Mouse (Mus musculus) cerebellum, adult 2 months (tissue): ENCODE measurements around the gene Gab3. TPM values are rescaled to one million over a fixed set of nuclear protein-coding genes. Genes with fewer than 3 reads are reported as not detected.
A peak's percentile ranks its signal among the peaks of the same experiment; 100 is the strongest.

ENCODE experiments used
- DNase-seq, 2 experiments: peaks; one replicate each; pipeline ENCODE4 v3.0.0; 2021
- H3K27ac ChIP-seq: fragments of 200-500 bp; 2 replicates; pipeline ENCODE4 v1.5.1; 2012; ENCODE audit warnings: low read length, control low read depth, inconsistent platforms; ENCODE audit not compliant: insufficient read depth
- H3K27me3 ChIP-seq: fragments of 200-500 bp; 2 replicates; pipeline ENCODE4 v1.6.1; 2012; ENCODE audit warnings: inconsistent platforms, mild to moderate bottlenecking, low read length, moderate library complexity; ENCODE audit not compliant: control insufficient read depth, insufficient read depth
- H3K4me1 ChIP-seq: fragments of 200-500 bp; 2 replicates; pipeline ENCODE4 v1.6.1; 2011; ENCODE audit warnings: low read length; ENCODE audit not compliant: control insufficient read depth, insufficient read depth
- H3K4me3 ChIP-seq: fragments of 200-500 bp; replicated peaks from 2 replicates; pipeline ENCODE3; 2011; ENCODE audit warnings: mild to moderate bottlenecking, low read depth, low read length, control low read depth; ENCODE audit not compliant: insufficient read depth
- CTCF ChIP-seq: fragments of 200-500 bp; IDR thresholded peaks from 2 replicates; pipeline ENCODE4 v1.5.1; 2011; ENCODE audit warnings: low read depth, mild to moderate bottlenecking, control low read depth, low read length, moderate library complexity, borderline replicate concordance; ENCODE audit not compliant: insufficient read depth
- POLR2A ChIP-seq: fragments of 200-500 bp; IDR thresholded peaks from 2 replicates; pipeline ENCODE4 v1.6.1; 2011; ENCODE audit warnings: low read length, control low read depth, borderline replicate concordance; ENCODE audit not compliant: insufficient read depth
- WGBS: fragments of 180-500 bp; shearing (Covaris S2); methylation state at CpG from one replicate; pipeline ENCODE4 v1.1.7; 2018; 5-methylcytosine and 5-hydroxymethylcytosine counted together
- polyA plus RNA-seq: library from polyadenylated mRNA; depleted of rRNA; stranded (reverse); fragments of >200 nt; gene quantifications from 2 replicates; pipeline ENCODE4 v1.2.3, GENCODE M21; 2012; rRNA removed

The Gab3 gene
- polyA plus RNA-seq, result 1.6 and 1.8 TPM in 2 replicates

DNA sequence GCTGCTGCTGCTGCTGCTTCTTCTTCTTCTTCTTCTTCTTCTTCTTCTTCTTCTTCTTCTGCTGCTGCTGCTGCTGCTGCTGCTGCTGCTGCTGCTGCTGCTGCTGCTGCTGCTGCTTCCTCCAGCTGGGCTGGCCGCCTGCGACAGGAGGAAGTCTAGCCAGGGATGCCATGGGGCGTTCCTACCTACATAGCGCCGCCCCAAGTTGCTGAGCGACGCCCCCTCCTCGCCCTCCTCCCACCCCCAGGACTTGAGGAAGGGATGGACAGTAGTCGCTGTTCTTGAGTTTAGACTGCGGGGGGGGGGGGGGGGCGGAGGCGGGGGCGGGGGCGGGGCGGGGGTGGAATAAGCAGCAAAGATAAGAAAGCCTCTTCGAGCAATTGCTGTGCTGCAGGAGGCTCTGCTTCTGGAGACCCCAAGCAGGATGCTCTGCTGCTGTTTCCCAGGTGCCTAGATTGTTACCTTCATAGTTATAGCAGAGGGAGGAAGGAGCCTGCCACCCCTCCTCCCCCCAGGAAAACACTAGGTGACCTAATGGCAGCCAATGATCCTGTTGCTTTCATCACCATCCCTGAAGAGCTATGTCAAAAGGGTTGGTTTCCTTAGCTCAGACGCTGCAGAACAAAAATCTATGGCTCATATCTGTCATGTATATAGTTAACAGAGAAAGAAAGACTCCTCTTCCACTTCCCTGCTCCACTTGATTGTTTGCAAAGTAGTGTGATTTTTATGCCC, at the start of gene Gab3:
Gab3 (minus strand) TSS at position 685 of the 735 bp plus-strand sequence.
- Histone ChIP-seq H3K4me1 (no peaks in the 10 kb centered on the region), H3K27me3 (no peaks in the 10 kb centered on the region), H3K27ac (peak within 1 kb of the TSS; percentile 73; the same call in 1 of the 2 replicates), H3K4me3 (peak within 1 kb of the TSS; percentile 97)
- WGBS, result 3% methylated on average over 11 of the region's 17 CpGs
- DNase-seq, result peak; percentile 41 to 55
- TF ChIP-seq CTCF, result no peak
- TF ChIP-seq POLR2A, result no peak

DNA sequence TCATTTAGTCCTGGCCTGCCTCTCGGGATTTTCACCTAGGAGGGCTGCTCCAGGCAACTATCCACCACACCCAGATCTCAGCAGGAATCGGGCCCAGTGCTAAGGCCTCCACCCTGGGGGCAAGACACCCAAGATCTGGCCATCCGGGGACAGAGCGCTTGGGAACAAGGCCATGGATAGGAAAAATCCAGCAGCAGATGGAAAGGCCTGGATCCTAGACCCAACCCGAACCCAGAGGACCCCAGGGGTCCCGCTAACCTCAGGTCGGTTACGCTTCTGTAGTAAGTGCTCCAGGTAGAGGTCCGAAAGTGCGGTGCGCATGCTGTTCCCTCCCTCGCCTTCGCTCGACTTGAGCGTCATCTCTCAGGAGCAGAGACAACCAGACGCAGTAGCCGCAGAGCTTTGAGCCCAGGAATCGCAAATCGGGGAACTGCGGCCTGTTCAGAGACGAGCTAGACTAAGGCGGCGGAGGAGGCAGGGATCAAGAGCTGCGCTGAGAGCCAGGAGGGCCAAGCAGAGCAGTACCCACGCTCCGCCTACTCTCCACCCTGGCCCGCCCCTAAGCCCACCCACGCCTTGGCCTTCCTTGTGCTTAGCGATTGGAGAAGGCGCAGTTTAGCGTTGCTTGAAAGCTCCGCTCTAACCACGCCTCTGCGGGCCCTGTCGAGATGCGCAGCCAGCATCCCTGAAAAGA, 45.4 kb upstream of the Gab3 start, which contains the start of gene Mpp1:
Mpp1 (minus strand) TSS at position 550 of the 694 bp plus-strand sequence.
- H3K27ac ChIP-seq, result no peak within 1 kb of the TSS
- TF ChIP-seq POLR2A (peak; percentile 50; the same call in 1 of the 2 replicates), CTCF (no peak)

DNA sequence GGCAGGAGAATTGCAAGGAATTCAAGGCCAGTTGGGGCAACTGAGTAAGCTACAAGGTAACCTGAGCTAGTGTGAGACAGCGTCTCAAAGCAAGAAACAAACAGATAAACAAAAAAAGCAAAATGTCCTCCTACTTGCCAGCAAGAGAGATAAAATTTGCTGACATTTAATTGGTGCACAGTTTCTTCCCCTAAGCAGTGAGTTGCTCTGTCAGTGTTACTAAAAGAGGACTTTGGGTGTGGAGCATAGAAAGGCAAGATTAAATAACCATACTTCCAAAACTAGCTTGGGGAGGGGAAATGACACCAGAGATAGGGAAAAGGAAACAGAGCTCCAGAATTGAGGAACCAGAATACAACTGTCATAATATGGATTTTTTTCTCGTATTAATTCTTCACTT, 44.2 kb upstream of the Gab3 start:
- 74% methylated on average over 2 of the region's 2 CpGs for WGBS
- TF ChIP-seq POLR2A (no peak), CTCF (no peak)
- H3K4me1 ChIP-seq, result no peaks in the 10 kb centered on the region
- H3K27me3 ChIP-seq, result no peaks in the 10 kb centered on the region
- H3K4me3 ChIP-seq, result no peak overlapping the region
- no peak for DNase-seq
- no peak overlapping the region for H3K27ac ChIP-seq

More for the DNA sequence above, 45.4 kb upstream of the Gab3 start, which contains the start of gene Mpp1:
- peak; percentile 76 to 82 for DNase-seq
- Histone ChIP-seq H3K4me3 (peak within 1 kb of the TSS; percentile 68), H3K4me1 (no peaks in the 10 kb centered on the region), H3K27me3 (no peaks in the 10 kb centered on the region)
- 11% methylated on average over 35 of the region's 36 CpGs for WGBS

DNA sequence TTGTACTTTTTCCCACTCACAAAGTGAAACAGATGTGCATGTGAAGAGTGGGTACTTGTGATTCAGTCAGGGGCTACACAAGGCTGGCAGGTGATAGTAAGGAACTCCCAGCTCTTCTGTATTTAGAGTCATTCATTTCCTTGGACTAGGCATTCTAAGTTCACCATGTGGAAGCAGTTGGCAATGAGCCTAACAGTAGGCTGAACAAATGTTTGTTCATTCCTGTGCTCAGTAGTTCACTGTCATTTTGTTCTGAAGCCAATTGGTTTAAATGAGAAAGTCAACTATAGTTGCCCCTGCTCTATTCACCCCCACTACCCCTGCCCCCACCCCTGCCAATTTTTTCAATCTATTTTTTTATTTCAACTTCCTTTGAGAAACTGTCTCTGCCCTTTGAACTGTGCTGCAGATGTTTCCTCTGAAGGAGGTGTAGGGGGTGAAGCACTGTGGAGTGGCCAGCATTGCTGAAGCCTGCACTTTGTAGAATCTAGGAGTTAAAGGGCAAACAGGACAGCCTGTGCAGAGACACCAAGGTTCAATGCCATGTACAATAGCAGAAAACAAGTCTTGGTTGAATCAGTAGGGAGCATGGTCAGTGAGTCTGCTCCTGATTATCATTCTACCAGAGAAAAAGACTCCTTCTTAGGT, 43.2 kb upstream of the Gab3 start:
- no peaks in the 10 kb centered on the region for H3K4me1 ChIP-seq
- DNase-seq, result peak; percentile 18 to 41
- H3K27ac ChIP-seq, result no peak overlapping the region
- H3K4me3 ChIP-seq, result no peak overlapping the region
- TF ChIP-seq CTCF (no peak), POLR2A (no peak)
- no peaks in the 10 kb centered on the region for H3K27me3 ChIP-seq

DNA sequence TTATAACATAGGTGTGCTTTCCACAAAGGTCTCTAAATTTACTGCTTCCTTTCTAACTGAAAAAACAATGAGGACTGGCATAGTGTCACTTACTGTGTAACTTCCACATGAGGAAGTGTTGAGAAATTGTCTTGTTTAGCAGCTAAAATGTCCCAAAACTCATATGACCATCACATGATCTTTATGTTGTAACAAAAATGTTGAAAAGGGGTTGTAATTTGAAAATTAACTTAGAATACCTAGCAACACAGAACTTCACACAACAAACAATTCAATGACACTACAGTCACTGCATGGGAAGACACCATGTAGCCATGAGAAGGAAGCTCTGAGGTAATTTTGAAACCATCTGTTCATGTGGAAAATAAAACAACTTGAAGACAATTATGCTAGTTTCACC, 41.6 kb upstream of the Gab3 start:
- Histone ChIP-seq H3K4me3 (no peak overlapping the region), H3K4me1 (no peaks in the 10 kb centered on the region), H3K27ac (no peak overlapping the region), H3K27me3 (no peaks in the 10 kb centered on the region)
- no peak for DNase-seq
- TF ChIP-seq POLR2A, result no peak
- no peak for TF ChIP-seq CTCF

DNA sequence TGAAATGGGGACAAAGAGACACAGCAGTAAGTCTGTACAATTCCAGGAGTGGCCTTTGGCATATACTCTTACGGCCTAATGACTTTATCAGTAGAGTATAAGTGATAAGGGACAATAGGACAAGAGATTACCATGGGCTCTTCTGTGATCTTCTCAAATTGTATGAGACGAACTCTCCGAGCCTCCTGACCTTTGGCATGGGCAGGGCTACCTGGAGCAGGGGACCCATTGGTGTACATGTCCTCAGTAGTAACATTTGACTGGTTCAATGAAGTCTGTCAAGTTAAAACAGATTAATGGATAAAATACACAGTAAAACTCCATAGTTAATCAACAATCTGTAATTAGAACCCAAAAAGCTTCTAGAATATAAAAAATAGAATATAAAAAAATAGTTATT, 40.3 kb upstream of the Gab3 start:
- no peak for DNase-seq
- Histone ChIP-seq H3K27me3 (no peaks in the 10 kb centered on the region), H3K4me1 (no peaks in the 10 kb centered on the region), H3K27ac (no peak overlapping the region), H3K4me3 (no peak overlapping the region)
- TF ChIP-seq CTCF (no peak), POLR2A (no peak)
- WGBS, result 87% methylated on average over 3 of the region's 3 CpGs

DNA sequence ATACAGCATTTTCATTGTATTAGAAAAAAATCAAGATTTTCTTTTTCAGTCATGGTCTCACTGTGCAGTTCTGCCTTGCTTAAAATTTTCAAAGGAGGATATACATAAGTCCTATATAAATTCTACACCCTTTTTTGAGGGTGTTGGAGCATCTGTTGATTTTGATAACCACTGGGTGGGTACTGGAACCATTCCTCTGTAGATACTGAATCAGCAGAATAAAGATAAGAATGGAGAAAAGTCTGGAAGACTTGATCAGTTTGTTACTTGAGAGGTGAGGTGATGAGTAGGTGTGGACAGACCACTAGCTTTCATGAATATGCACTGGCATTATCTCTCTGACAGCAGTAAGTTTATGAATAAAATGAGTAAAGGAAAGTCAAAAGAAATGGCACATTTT, 30.3 kb upstream of the Gab3 start:
- Histone ChIP-seq H3K27ac (no peak overlapping the region), H3K27me3 (no peaks in the 10 kb centered on the region), H3K4me3 (no peak overlapping the region), H3K4me1 (no peaks in the 10 kb centered on the region)
- TF ChIP-seq POLR2A (no peak), CTCF (no peak)
- no peak for DNase-seq

DNA sequence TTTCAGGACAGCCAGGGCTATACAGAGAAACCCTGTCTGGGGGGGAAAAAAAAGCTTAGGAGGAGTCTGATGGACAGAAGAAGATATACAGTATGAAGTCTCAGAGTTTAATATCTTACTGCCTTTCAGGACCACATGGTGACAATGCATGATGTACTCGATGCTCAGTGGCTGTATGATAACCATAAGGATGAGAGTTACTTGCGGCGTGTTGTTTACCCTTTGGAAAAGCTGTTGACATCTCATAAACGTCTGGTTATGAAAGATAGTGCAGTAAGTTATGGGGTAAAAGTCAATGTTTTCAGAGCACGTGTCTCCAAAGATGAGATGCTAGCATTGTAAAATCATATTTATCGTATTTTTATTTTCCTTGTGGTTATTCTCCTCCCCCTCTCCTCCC, 17.0 kb upstream of the Gab3 start:
- no peaks in the 10 kb centered on the region for H3K4me1 ChIP-seq
- 87% methylated on average over 6 of the region's 6 CpGs for WGBS
- H3K4me3 ChIP-seq, result no peak overlapping the region
- DNase-seq, result no peak
- H3K27me3 ChIP-seq, result no peaks in the 10 kb centered on the region
- no peak overlapping the region for H3K27ac ChIP-seq
- TF ChIP-seq POLR2A, result no peak
- no peak for TF ChIP-seq CTCF
